Mouse (Mus musculus): Measurements from ENCODE around the gene 1700022I11Rik.
A peak's percentile ranks its signal among the peaks of the same experiment; 100 is the strongest.
"Not testable (repeated sequence)": the region's sequence is repeated elsewhere in the genome, so short reads cannot be mapped to it uniquely, and the experiment has no call there.

The 1700022I11Rik gene

GRCm38 (mm10) chr4:42951206-42952195 lies 17.9 kb upstream of the 1700022I11Rik start:
- no peak for DNase-seq (ENCODE audit: low read depth, low spot score)

DNA sequence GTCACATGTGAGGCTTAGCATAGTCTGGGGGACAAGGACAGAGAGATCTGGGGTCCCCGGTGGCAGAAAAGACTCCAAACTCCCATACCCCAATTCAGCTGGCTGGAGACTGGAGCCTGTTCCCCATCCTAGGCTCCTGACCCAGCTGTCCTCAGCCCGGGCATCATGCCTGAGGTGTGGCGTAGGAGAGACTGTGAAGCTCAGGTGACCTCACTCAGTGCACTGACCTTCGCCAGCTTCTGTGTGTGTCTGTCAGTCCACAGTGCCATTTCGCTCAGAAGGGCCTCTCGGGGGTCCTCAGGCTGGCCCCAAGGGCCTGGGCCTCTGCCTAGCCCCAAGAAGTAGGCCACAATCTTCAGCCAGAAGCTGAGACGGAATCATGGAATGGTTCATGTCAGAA lies 16.8 kb upstream of the 1700022I11Rik start:
- no peak for DNase-seq (ENCODE audit: low read depth, low spot score)

- no peak for DNase-seq (ENCODE audit: low read depth, low spot score)
These were observed 15.8 kb upstream of the 1700022I11Rik start for GRCm38 (mm10) chr4:42953435-42954094.

DNA sequence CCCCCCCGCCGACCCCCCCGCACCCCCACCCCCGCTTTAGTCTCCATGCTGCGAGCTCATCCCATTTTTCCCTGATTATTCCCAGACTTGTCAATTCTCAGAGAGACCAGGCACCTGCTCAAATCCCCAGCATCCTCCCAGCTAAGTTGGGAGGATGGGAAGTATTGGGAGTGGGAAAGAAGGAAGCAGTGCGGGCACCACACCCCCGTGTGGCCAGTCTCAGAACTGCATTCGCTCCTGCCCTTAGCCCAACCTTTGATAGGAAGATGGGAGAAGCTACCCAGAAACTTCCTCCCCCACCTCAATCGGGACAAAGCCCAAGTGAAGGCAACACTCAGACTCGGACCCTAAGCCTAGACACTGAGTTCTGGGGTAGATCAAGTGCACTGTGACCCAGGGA lies 15.1 kb upstream of the 1700022I11Rik start:
- DNase-seq (ENCODE audit: low read depth, low spot score): peak; percentile 40

DNA sequence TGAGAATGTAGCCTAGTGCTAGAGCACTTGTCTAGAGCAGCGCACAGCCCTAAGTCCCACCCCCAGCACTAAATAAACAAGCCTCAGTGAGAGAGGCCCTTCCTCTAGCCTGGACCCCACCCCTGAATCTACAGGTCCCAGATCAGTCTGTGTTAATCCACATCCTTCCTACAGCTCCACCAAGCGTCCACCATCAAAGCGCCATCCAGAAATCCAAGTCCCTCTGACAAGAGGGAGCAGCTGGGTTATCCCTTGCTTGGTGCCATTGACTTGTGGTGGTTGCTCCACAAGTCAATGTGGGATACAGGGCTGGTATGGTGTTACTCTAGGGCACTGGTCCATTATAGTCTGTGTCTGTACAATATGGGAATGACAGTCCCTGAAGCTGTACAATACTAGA lies 14.2 kb upstream of the 1700022I11Rik start:
- DNase-seq (ENCODE audit: low read depth, low spot score): no peak

DNA sequence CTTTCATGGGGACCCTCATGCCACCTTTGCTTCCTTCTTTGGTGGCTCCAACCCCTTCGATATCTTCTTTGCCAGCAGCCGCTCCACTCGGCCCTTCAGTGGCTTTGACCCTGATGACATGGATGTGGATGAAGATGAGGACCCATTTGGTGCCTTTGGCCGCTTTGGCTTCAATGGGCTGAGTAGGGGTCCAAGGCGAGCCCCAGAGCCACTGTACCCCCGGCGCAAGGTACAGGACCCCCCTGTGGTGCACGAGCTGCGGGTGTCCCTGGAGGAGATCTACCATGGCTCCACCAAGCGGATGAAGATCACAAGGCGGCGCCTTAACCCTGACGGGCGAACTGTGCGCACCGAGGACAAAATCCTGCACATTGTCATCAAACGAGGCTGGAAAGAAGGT lies 12.8 kb upstream of the 1700022I11Rik start:
- no peak for DNase-seq (ENCODE audit: low read depth, low spot score)

DNA sequence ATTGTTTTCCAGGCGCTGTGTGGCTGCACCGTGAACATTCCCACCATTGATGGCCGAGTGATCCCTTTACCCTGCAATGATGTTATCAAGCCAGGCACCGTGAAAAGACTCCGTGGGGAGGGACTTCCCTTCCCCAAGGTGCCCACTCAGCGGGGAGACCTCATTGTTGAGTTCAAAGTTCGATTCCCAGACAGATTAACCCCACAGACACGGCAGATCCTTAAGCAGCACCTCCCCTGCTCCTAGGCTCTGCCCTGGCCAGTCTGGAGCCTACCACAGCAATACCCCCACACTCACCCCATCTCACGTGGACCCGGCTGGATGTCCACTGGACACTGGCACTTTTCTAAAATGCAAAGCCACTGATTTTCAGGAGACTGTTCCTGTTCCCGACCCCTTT lies 12.1 kb upstream of the 1700022I11Rik start:
- no peak for DNase-seq (ENCODE audit: low read depth, low spot score)

- DNase-seq (ENCODE audit: low read depth, low spot score): no peak
These were observed 11.4 kb upstream of the 1700022I11Rik start for GRCm38 (mm10) chr4:42957979-42958378.

GRCm38 (mm10) chr4:42958942-42959341 lies 10.5 kb upstream of the 1700022I11Rik start:
- no peak for DNase-seq (ENCODE audit: low read depth, low spot score)

DNA sequence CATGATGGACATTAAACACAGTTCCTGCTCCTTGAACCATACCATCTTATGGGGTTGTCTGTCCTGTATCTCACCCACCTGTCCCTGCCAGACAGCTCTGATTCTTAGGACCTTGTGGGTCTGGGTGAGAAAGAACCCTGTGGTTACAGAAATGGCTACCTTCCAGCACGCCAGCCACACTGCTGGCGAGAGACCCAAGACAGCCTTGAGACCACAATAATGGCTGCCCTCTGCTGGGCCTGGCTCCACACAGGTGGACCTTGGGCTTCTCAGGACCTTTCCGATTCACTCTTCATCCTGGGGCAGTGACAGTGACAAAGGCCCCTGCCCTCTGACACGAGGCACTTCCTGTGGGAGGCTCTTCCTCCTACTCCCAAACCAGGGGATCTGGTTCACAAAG lies 10.0 kb upstream of the 1700022I11Rik start:
- DNase-seq (ENCODE audit: low read depth, low spot score): no peak

GRCm38 (mm10) chr4:42961592-42961991 lies 7.8 kb upstream of the 1700022I11Rik start:
- peak; percentile 64 for DNase-seq (ENCODE audit: low read depth, low spot score)

- DNase-seq (ENCODE audit: low read depth, low spot score): peak; percentile 15
These were observed 5.9 kb upstream of the 1700022I11Rik start for GRCm38 (mm10) chr4:42963480-42963879.

- DNase-seq (ENCODE audit: low read depth, low spot score): peak; percentile 76
These were observed 4.2 kb upstream of the 1700022I11Rik start for GRCm38 (mm10) chr4:42965039-42965719.

DNA sequence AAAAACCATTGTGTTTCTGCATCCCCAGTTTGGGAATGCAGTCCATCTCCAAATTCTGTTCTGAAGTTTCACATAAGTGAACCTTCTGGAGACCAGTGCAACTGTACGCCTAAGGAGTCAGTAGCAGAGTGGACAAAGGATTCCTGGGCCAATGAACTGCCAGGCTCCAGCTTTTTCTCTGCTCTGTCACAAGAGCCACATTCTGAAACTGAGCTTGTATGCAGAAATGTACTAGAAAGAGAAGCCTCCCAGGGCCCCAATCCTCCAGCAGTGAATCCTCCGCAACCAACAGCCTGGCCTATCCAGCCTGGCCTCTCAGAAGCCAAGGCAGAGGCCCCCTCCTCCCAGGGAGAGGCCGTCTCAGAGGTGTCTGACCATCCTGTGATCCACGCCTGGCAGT lies 3.5 kb downstream of the 1700022I11Rik start:
- no peak for DNase-seq (ENCODE audit: low read depth, low spot score)

DNA sequence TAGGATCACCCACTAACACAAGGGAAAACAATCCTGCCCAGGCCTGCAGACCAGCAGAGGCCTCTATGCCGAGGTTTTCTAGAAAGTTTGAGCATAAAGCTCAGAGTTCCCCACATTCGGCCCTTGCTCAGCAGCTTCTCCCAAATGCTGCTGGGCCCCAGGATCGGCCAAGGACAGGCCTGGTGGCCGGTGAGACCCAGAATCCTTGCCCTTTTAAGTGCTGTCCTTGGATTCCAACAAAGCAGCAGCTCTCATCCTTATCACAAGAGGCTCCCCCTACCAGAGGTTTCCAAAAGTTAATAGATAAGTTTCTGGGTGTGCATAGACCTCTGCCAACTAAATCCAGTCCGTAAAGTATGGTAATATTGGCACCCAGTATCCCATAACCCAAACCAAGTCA lies 4.5 kb downstream of the 1700022I11Rik start:
- no peak for DNase-seq (ENCODE audit: low read depth, low spot score)

GRCm38 (mm10) chr4:42978062-42978461 lies 8.7 kb downstream of the 1700022I11Rik start:
- DNase-seq (ENCODE audit: low read depth, low spot score): peak; percentile 31

GRCm38 (mm10) chr4:42980467-42980866 lies 11.1 kb downstream of the 1700022I11Rik start:
- not testable (repeated sequence) for DNase-seq (ENCODE audit: low read depth, low spot score)

DNA sequence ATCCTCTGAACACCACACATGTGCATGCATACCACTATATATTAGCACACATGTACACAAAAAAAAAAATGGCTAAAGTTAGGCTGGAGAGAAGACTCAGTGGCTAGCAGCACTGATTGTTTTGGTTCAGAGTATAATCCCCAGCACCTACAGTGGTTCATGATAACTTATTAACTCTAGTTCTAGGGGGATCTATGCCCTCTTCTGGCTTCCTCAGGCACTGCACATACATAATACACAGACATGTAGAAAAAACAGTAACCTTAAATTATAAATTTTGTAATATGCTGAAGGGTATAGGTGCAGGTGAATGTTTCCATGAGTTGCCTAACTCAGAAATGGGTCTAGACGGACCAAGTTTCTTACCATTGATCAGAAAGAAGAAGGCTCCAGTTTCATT lies 18.9 kb downstream of the 1700022I11Rik start:
- no peak for DNase-seq (ENCODE audit: low read depth, low spot score)

- no peak for DNase-seq (ENCODE audit: low read depth, low spot score)
These were observed 28.6 kb downstream of the 1700022I11Rik start for GRCm38 (mm10) chr4:42998022-42998421.

GRCm38 (mm10) chr4:42999451-43000140 lies 30.2 kb downstream of the 1700022I11Rik start:
- DNase-seq (ENCODE audit: low read depth, low spot score): peak; percentile 83
